Mouse (Mus musculus) 416B (cell line): ENCODE results near the gene Phf11d.
"Not testable (repeated sequence)": the region's sequence is repeated elsewhere in the genome, so short reads cannot be mapped to it uniquely, and the experiment has no call there.

Experiments
- DNase-seq: peaks from one replicate; pipeline ENCODE4 v3.0.0; 2011; ENCODE audit warnings: low read depth

The Phf11d gene

DNA sequence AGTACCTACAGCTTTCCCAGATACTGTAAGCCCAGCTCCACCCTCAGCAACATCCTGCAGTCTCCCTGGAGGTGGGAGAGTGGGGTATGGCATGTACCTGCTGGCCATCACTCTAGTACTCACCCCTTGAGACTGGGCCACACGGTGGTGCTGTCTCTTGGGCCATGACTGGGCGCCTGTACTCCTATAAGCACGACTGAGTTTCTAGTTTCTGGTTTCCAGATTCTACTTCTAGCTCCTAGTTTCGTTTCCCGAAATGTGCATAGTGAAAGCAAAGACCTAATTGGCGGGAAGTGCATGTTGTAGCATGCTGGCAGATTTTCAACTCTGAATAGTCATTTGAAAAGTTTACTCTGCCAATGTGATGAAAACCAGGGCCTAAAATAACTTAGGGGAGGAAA, at the start of gene Phf11d:
TSS of gene Phf11d (minus strand) at position 227 of the 401 bp plus-strand sequence.
- no peak for DNase-seq

DNA sequence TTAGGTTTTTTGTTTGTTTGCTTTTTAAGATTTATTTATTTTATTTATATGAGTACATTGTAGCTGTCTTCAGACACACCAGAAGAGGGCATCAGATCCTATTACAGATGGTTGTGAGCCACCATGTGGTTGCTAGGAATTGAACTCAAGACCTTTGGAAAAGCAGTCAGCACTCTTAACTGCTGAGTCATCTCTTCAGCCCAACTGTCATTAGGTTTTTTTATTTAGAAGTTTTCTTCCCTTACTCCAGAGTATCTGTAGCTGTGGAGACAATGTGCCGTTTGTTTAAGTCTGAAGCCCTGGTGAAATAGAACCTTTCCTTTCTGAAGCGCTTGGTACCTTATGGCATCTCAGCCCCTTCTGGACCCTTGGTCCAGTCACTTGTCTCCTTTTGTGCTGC, 49.7 kb upstream of the Phf11d start:
- DNase-seq = peak; percentile 9

DNA sequence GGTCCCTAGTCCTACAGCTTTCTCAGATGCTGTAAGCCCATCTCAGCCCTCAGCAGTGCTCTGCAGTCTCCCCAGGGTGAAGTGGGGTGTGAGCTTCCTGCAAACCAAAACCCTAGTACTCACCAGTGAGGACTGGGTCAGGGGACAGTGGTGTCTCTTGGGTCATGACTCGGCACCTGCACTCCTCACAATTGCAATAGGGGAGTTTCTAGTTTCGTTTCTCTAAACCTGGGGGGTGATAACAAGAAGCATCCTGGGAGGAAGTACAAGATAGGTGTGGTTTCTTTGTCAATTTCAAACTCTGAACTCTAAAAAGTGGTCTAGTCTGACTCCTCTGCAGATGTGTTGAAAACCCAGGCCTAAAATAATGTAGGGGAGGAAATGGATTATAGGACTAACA, 31.7 kb upstream of the Phf11d start:
- peak; percentile 27 for DNase-seq

DNA sequence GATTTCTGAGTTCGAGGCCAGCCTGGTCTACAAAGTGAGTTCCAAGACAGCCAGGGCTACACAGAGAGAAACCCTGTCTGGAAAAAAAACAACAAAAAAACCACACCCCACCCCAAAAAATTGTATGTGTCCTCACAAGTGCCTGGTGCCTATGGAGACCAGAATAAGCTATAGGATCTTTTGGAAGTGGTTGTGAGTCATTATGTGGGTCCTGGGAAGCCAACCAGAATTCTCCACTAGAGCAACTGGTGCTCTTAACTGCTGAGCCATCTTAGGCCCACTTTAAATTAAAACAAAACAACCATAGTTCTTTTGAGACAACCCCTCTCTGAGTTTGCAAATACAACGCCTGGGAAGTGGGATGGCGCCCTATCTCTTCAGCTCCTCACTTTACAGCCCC, 30.0 kb upstream of the Phf11d start, which contains the start of gene Phf11c:
TSS of gene Phf11c (minus strand) at position 101 of the 400 bp plus-strand sequence.
- DNase-seq = no peak

DNA sequence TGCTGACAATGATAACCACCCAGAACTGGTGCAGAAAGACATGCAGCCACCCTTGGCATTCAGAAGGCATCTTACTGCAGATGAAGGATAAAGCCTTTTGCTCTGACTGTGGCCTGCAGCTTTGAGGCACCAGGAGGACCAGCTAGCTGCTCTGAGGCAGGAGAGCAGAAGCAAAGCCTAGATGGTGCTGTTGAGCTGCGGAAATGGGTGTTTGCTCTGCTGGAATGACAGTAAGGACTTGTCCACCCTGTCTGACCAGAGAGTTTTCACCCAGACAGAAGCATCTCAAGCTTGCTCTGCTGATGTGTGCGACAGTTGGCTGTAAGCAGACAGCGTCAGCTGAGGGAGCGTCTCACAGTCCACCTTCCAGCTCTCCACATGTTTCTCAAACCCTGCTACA, 24.9 kb upstream of the Phf11d start:
- DNase-seq = not testable (repeated sequence)

- DNase-seq = no peak
Measured at GRCm38 (mm10) chr14:59389532-59389931, 24.3 kb upstream of the Phf11d start.

GRCm38 (mm10) chr14:59370348-59371068, 5.2 kb upstream of the Phf11d start:
- DNase-seq = no peak

DNA sequence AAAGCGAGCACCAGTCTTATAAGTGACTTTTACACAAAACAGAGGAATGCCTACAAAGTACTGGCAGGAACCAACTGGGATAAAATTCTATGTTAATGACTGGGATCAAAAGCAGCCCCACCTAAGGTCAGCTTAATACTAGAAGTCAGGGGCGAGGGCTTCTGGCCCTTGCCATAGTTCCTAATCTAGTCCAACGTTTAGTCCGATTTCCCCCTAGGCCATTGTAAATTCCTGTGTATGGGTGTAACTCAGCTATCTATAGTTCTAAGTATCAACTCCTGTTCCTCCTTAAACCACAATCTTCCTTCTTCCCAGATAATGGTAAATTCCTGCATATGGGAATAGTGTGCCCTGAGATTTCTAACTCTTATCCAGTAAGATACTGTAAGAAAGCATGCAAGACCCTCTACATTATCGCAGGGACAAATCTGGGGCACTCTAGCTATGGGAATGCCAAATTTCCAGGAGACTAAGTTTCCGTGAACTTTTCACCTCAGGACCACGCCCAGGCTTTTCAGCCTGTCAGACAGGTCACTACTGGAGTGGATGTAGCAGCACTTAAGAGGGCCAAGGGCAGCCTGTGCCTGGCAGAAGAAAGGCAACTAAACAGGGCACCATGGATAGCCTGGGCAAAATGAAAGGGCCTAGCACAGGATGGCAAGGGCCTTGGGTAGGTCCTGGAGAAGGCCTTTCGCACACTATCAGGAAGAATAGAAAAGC, 1.3 kb upstream of the Phf11d start:
- DNase-seq = no peak

DNA sequence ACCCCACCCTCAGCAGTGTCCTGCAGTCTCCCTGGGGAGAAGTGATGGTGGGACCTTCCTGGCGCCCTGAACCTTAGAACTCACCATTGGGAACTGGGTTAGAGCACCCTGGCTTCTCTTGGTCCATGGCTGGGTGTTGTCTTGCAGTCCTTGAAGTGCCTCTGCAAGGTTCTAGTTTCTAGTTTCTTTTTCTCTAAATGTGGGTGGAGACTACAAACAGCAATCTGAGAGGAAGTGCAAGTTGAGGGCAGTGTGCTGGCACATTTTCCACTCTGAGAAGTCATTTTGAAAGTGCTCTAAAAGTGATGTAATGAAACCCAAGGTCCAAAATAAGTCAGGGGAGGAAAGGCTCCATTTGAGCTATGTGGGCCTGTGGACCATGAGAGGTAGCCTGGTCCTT, 24.1 kb downstream of the Phf11d start, which contains the start of gene Phf11b:
TSS of gene Phf11b (minus strand) at position 163 of the 400 bp plus-strand sequence.
- DNase-seq = peak; percentile 23

GRCm38 (mm10) chr14:59339541-59339940, 25.7 kb downstream of the Phf11d start:
- no peak for DNase-seq

- not testable (repeated sequence) for DNase-seq
Measured at GRCm38 (mm10) chr14:59336056-59336455, 29.2 kb downstream of the Phf11d start.

GRCm38 (mm10) chr14:59330499-59330898, 34.8 kb downstream of the Phf11d start:
- DNase-seq = peak; percentile 37

- not testable (repeated sequence) for DNase-seq
Measured at GRCm38 (mm10) chr14:59319970-59320369, 45.3 kb downstream of the Phf11d start.

GRCm38 (mm10) chr14:59319036-59319435, 46.2 kb downstream of the Phf11d start:
- not testable (repeated sequence) for DNase-seq
